Mouse (Mus musculus) spleen, adult 2 months (tissue): ENCODE results near the gene Rheb. TPM values are rescaled to one million over a fixed set of nuclear protein-coding genes. Genes with fewer than 3 reads are reported as not detected.
A peak's percentile ranks its signal among the peaks of the same experiment; 100 is the strongest.

Source experiments
- DNase-seq, 2 experiments: peaks; one replicate each; pipeline versions ENCODE4 v3.0.0 to v3.0.0-alpha.2; 2012 to 2021; ENCODE audit warnings: low spot score in 2 of 2, low read depth in 1 of 2
- H3K27ac ChIP-seq: fragments of 200-500 bp; 2 replicates; pipeline ENCODE4 v1.5.1; 2012; ENCODE audit warnings: low read length, inconsistent platforms; ENCODE audit not compliant: insufficient read depth
- H3K27me3 ChIP-seq: fragments of 200-500 bp; 2 replicates; pipeline ENCODE4 v1.6.1; 2012; ENCODE audit warnings: mild to moderate bottlenecking, moderate library complexity, low read length, inconsistent platforms; ENCODE audit not compliant: control insufficient read depth, insufficient read depth
- H3K36me3 ChIP-seq: fragments of 200-500 bp; 2 replicates; pipeline ENCODE4 v1.6.1; 2012; ENCODE audit warnings: mild to moderate bottlenecking, low read length, inconsistent platforms; ENCODE audit not compliant: control insufficient read depth, insufficient read depth
- H3K4me1 ChIP-seq: fragments of 200-500 bp; 2 replicates; pipeline ENCODE4 v1.6.1; 2011; ENCODE audit warnings: inconsistent platforms; ENCODE audit not compliant: control insufficient read depth, insufficient read depth, insufficient read length
- H3K4me3 ChIP-seq: fragments of 200-500 bp; 2 replicates; pipeline ENCODE4 v1.5.1; 2011; ENCODE audit warnings: mild to moderate bottlenecking, inconsistent platforms; ENCODE audit not compliant: insufficient read depth, insufficient read length; ENCODE audit errors: extremely low read depth
- CTCF ChIP-seq: fragments of 200-500 bp; IDR thresholded peaks from 2 replicates; pipeline ENCODE4 v1.5.1; 2011; ENCODE audit warnings: mild to moderate bottlenecking, inconsistent platforms; ENCODE audit not compliant: insufficient read depth, insufficient read length, insufficient replicate concordance; ENCODE audit errors: extremely low read depth
- POLR2A ChIP-seq: fragments of 200-500 bp; IDR thresholded peaks from 2 replicates; pipeline ENCODE4 v1.6.1; 2011; ENCODE audit warnings: low read depth, low read length, inconsistent platforms
- WGBS: fragments of 180-500 bp; shearing (Covaris S2); methylation state at CpG from one replicate; pipeline ENCODE4 v1.1.7; 2018; 5-methylcytosine and 5-hydroxymethylcytosine counted together
- polyA plus RNA-seq: library from polyadenylated mRNA; depleted of rRNA; stranded (reverse); fragments of >200 nt; gene quantifications from 2 replicates; pipeline ENCODE4 v1.2.3, GENCODE M21; 2012; rRNA removed

Rheb gene
- polyA plus RNA-seq: 12.7 and 13.9 TPM in 2 replicates

DNA sequence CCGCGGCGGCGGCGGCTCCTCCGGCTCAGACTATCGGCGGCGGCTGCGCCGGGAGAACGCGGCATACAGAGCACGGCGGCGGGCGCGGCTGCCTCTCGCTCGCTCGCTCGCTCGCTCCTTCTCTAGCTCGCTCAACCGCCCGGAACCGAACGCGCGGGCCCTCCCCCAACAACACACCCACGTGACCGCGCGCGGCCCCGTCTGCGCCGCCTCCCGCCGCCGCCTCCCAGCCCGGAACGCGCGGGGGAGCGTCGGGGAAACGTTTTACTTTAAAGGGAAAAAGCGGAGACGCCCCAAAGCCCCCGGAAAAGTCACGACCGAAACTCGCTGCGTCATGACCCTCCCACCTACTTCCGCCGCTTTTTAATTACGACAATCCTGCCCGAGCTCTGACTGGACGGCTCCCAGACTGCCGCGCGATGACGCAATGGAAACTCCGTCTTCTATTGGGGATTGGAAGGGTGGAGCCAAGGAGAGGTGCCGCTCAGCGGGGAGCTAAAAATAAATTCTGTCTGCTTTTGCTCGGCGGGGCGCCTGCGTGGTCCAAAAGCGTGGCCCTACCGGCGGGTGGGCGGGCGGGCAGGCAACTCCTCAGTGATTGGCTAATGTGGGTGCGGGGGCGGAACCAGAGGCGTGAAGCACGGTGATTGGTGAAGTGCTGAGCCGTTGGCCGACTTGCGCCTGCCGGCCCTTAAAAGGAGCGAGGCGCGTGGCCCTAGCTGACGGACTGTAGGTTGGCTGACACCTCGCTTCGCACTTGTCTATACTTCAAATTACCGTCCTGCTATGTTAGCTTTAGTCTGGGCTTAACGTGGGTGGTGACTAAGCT is at the start of gene Rheb:
TSS of gene Rheb (minus strand) at position 351 of the 829 bp plus-strand sequence.
- Histone ChIP-seq H3K4me3 (peak within 1 kb of the TSS; percentile 90), H3K27ac (peak within 1 kb of the TSS; percentile 100), H3K4me1 (peaks cover 15% of the 10 kb centered on the region; the same call in 1 of the 2 replicates), H3K27me3 (no peaks in the 10 kb centered on the region), H3K36me3 (no peaks in the 10 kb centered on the region)
- DNase-seq: peak; percentile 98 to 99
- WGBS: under 1% methylated on average over 92 of the region's 92 CpGs
- peak; percentile 54 for TF ChIP-seq POLR2A
- no peak for TF ChIP-seq CTCF

DNA sequence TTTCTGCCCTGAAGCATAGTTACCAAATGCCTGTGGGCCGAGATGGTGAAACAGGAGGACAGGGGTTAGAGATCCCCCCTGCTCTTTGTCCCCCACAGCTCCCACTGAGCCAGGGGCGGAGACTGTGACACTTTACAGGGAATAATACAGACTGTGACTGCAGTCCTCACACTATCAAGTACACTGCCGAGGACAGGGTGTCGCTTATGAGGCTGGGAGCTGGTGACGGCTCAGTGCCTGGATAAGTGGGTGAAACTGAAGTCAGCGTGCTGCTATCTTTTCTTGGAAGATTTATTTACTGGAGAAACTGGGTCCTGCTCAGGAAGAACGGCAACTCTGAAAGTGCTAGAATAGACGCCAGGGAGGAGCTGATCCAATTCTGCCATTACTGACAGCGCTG is 47.4 kb upstream of the Rheb start:
- H3K27me3 ChIP-seq: no peaks in the 10 kb centered on the region
- no peak overlapping the region for H3K4me3 ChIP-seq
- H3K27ac ChIP-seq: no peak overlapping the region
- WGBS: 89% methylated on average over 9 of the region's 9 CpGs
- H3K4me1 ChIP-seq: no peaks in the 10 kb centered on the region; the same call in 1 of the 2 replicates
- DNase-seq: no peak
- peaks cover 17% of the 10 kb centered on the region for H3K36me3 ChIP-seq
- TF ChIP-seq CTCF: no peak
- no peak for TF ChIP-seq POLR2A

DNA sequence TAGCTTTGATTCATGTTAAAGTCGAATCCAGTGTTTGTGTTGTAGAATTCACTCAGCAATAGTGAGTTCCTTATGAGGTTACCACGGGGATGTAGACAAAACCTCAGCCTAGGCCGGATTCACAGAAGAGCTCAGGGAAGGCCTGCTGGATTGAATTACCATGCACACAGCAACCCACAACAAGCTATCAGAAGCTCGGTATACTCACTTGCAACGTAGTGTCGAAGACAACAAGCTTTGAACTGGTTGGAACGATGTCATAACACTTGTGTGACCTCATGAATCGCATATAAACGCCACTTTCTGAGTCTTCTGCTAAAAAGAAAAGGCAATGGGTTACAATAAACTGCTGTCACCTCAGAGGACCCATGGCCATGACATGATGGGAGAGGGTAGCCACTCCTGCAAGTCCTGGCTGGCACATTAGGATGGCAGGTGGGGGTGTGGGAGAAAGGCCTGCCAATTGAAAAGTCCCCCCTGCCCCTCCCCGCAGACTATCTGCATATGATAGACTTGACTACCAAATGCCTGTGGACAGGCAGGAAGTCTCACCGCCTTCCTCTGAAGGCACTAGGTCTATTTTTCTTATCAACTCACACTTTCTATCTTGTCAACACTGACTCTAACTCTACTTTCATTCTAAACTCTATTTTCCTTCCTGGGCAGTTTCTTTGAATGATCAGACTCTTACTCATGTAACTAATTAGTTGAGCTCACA is 46.6 kb upstream of the Rheb start:
- TF ChIP-seq POLR2A (no peak), CTCF (no peak)
- no peak for DNase-seq
- Histone ChIP-seq H3K4me3 (no peak overlapping the region), H3K27ac (no peak overlapping the region), H3K36me3 (peaks cover 17% of the 10 kb centered on the region), H3K27me3 (no peaks in the 10 kb centered on the region), H3K4me1 (no peaks in the 10 kb centered on the region)
- WGBS: 85% methylated on average over 11 of the region's 11 CpGs

DNA sequence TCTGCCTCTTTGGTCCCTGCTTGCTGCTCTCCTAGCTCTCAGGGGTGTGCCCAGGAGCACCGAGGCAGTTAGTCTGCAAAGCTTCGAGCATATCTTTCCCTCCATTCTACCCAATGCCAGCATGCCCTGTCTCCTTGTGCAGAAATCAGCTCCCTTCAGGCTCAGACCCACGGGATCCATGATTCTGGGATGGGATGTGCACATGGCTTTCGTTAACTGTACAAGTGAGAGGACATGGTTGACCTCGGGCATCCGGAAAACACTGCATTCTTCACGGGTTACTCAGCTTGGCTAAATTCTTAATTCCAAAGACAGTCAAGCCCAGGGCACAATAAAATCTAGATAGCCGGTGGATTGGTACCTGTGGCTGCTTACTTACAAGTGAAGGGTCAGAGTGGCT is 44.8 kb upstream of the Rheb start:
- Histone ChIP-seq H3K4me3 (no peak overlapping the region), H3K27ac (no peak overlapping the region), H3K27me3 (no peaks in the 10 kb centered on the region), H3K4me1 (no peaks in the 10 kb centered on the region), H3K36me3 (peaks cover 17% of the 10 kb centered on the region)
- TF ChIP-seq POLR2A: no peak
- no peak for TF ChIP-seq CTCF
- DNase-seq: no peak
- 90% methylated on average over 8 of the region's 8 CpGs for WGBS

DNA sequence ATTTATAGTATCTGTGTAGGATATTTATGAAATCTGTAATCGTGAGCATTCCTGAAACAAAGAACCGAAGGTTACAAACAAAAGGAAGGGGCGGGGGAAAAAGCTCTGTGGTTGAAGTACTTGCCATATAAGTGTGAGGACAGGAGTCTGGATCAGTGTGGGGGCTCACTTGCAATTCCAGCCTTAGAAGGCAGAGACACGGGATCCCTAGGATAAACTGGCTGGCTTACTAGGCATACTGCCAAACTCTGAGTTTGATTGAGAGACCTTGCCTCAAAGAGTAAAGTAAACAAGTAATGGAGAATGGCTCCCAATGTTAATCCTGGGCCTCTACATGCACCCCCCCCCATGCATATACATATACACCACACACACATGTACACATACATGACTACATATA is 36.3 kb upstream of the Rheb start:
- H3K4me3 ChIP-seq: no peak overlapping the region

DNA sequence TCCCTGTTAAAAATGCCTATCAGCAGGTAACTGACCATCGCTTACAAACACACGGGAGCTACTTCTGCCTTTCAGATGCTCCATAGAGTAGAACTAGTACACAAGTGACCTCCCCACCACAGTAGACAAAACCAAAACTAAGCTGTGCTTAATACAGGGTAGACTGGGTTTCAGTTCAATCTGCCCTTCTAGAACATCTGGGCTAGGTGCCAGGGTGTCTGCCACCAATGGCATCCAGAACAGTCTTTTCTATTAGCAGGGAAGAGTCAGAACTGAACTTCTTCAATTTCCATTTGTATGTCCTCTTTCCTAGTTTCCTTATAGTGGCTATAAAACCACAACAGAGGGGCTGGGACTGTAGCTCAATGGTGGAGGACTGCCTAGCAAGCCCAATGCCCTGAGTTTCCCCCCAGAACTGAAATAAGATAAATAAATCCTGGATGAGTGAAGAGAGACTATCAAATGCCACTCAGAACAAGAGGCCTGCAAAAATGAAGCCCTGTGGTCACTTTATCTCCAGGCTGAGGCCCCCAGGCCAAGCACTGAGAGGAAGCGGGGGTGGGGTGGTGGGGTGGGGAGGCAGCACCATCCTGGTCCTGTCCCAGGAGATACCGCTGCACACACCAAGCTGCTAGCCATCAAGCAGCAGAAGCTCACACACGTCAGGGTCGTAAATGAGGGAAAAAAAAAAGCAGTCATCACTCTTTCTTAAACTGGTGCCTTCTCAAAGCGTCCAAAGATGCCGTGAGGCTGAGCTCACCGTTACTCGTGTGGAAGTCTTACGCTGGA is 35.6 kb upstream of the Rheb start:
- no peak overlapping the region for H3K27ac ChIP-seq
- no peak overlapping the region for H3K4me3 ChIP-seq
- WGBS: 90% methylated on average over 11 of the region's 11 CpGs
- DNase-seq: no peak
- peaks cover 5% of the 10 kb centered on the region for H3K36me3 ChIP-seq
- no peaks in the 10 kb centered on the region for H3K4me1 ChIP-seq
- TF ChIP-seq POLR2A (no peak), CTCF (no peak)
- no peaks in the 10 kb centered on the region for H3K27me3 ChIP-seq

More for the DNA sequence above, 36.3 kb upstream of the Rheb start:
- Histone ChIP-seq H3K27ac (no peak overlapping the region), H3K4me1 (no peaks in the 10 kb centered on the region), H3K27me3 (no peaks in the 10 kb centered on the region), H3K36me3 (peaks cover 5% of the 10 kb centered on the region)
- WGBS: 93% methylated on average over 4 of the region's 4 CpGs
- no peak for DNase-seq
- no peak for TF ChIP-seq POLR2A
- TF ChIP-seq CTCF: no peak
